Mouse (Mus musculus) megakaryocyte-erythroid progenitor cell, adult 5-6 weeks (primary cell): ENCODE measurements around the gene Tcp10c. TPM values are rescaled to one million over a fixed set of nuclear protein-coding genes. Genes with fewer than 3 reads are reported as not detected.
"Not testable (repeated sequence)": the region's sequence is repeated elsewhere in the genome, so short reads cannot be mapped to it uniquely, and the experiment has no call there.

Source experiments
- ATAC-seq: replicated peaks from 2 replicates; pipeline ENCODE4 v1.8.0; 2016; ENCODE audit warnings: mild to moderate bottlenecking, inconsistent platforms; ENCODE audit not compliant: severe bottlenecking, poor library complexity, low FRiP score, low TSS enrichment
- total RNA-seq, 2 experiments: library from RNA; stranded (forward) in 1 of 2; stranded (reverse) in 1 of 2; fragments of 200-1000, 215-1000 nt in 1 of 2; fragments of >200 nt in 1 of 2; fragmentation: Nextera tagmentation in 1 of 2; gene quantifications; 2 replicates each; pipeline ENCODE4 v1.2.3; 2014 to 2017

The Tcp10c gene
- total RNA-seq (2014; fragmentation: Nextera tagmentation) (not detected in 2 replicates), total RNA-seq (2017) (not detected in 2 replicates)

DNA sequence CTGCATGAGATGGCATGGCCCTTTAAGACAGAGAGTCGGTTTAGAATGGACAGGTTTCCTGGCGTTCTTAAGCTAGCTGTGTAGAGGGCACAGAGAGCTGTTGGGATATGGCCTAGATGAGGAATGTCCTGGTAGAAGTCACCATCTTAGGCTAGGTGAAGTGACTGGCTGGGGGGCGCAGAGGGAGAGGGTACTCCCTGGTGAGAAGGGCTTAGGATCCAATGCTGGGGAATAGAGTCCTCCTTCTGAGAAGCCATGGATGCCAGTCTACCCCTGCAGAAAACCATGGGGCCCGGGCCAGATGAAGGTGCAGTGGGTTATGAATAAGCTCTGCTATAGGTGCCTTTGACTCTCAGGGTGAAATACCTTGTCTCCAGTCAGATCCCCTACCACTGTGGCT lies at the start of gene Tcp10c:
Gene Tcp10c, plus strand, starts transcription at position 52 of the 400 bp plus-strand sequence.
- not testable (repeated sequence) for ATAC-seq

DNA sequence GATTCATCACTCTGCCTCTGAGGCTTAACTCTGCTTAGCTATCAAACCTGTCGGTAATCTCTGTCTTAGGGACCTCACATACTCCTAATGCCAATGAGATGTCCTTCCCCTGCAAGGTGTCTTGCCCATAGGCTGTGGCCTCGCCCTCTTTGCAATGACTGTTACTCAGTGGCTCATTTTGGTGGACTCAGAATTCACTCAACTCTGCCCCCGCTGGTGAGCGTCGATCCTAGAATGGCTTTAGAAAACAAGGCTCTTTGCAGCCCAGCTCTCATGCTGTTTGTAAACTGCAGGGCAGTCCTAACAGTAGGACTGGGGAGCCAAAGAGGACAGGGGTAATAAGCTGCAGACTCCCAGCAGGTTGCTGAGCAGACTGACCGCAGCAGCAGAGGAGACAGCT lies 46.5 kb upstream of the Tcp10c start:
- ATAC-seq = not testable (repeated sequence)

DNA sequence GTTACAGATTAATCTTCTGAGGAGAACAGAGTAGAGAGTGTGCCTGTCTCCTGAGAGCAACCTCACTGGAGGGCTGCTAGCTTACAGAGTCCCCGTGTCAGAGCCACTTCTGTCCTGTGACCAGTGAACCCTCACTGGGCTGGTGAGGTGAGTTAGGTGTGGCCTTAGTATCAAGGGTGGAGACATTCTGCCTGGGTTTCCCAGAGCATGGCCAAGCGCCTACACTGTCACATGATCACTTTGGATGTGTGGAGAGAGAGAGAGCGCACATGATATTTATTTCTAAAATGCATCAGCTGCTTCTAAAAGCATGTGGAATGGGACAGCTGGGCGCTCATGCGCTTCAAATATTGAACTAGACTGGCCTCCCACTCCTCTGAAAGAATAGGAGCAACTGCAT lies 46.0 kb upstream of the Tcp10c start:
- ATAC-seq = not testable (repeated sequence)

DNA sequence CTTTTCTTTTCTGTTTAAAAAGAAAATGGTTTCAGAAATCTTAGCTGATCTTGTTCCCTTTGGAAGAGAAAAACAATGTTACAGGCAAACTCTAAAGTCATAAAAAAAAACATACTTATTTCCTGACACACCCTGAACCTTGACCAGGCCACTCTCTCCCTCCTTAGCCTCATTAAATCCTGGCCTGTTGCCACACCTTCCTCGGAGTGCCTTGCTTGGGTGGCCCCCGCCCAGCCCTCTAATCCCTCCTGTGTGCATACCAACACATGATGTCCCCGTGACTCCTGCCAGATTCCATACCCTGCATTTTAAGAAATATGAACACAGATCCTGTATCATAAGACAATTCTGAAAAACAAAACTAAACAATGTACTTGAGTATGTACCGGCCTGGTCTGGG lies 45.6 kb upstream of the Tcp10c start:
- ATAC-seq = not testable (repeated sequence)

DNA sequence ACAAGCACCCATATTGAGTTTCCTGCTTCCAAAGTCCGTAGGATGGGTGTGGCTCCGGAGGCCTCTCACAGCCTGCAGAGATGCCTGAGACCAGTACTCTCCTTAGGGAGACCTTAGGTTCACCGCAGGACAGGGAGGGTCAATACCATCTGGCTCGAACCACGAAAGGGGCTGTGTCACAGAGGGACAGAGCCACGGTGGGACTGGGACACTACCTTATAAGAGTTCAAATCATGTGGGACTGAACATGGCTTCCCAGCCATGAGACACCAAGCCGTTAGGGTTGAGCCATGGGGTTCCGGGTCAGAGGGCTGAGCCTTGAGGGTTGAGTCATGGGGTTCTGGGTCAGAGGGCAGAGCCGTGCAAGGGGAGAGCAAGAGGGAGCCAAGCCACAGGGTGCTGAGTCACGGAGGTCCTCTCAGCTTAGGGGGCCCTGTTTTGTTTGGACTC lies 45.2 kb upstream of the Tcp10c start:
- not testable (repeated sequence) for ATAC-seq

DNA sequence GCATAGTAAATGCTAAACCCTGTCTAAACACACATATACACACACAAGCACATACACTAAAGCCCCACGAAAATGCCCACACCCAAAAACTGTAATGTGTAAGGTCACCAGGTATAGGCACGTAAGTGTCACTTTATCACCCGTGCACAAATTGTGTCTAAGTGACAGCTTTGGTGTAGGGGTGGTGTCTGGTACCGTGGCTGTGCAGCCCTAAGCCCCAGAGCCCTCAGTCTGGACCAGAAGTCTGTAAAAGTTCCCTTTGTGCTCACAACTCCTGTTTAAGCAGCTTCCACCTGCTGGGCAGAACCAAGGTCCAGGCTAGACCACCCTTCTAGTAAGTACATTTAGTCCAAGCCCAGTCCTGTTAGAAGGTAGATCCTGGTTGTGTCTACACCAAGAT lies 24.4 kb upstream of the Tcp10c start:
- ATAC-seq = 0 out of 2 replicates have a peak, but pooled peaks have one; percentile 8

DNA sequence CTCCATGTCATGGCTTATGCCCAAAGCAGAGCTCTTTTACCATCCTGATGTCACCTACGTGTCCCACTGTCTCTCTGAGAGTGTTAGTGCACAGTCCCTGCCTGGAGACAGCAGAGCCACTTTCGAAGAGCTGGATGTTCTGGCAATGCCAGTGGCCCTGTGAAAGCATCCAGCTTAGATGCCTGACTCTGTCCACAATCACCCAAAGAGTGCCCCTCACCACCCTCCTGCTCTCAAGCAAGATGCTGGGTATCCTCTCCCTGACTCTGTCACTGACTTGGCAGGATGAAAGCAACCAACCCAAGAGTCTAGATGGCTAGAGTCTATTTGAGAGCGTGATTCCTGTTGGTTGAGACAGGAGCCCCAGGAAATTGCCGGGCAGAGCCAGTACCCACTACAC lies 23.2 kb upstream of the Tcp10c start:
- not testable (repeated sequence) for ATAC-seq

DNA sequence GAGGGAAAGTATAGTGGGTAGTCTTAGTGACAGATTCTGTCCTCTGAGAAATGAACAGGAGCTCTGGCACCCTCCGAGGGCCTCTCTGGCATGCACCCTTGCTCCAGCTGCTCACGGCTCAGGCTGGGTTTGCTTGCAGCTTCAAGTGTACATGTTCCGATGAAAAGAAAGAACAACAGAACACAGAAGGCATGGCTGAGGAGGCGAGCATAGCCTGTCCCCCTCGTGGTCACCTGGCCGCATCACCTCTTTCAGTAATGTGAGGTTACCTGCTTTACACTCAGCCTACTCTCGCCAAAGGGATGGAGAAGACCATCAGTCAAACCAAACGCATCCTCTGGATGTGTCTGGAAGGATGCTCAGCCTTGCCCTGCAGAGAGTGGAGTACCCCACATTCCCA lies 21.9 kb upstream of the Tcp10c start:
- ATAC-seq = not testable (repeated sequence)

DNA sequence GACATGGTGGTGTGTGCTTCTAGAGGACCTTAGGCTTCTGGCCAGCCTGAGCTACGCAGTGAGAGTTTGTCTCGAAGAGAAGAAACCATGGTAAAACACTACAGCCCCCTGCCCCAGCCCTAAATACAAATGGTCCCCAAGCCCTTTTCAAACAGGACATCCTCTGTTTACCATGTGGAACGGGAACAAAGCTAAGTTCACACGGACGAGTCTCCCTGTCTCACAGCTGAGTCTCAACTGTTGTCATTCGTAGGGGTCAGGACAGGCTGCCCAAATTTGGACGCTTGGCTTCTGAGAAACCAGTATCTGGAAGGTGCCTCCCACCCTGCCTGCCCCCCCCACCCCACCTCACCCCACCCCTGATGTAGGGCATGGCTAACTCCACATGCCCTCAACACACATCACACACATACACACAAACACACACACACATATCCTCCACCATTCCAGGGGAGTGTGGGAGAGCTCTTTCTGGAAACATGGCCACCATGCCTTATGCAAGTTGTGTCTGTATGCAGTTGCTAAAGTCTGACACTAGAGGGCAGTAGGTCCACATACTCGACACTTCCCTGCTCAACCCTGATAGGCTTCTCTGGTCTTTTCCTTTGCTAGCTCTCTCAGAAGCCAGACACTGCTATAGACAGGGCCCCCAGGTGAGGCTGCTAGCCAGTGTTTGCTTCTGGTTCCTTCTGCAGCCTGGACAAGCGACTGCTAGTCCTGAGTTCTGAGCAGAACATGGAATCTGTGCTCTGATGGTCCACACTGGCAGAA lies 17.2 kb upstream of the Tcp10c start:
- ATAC-seq = peak; percentile 71

DNA sequence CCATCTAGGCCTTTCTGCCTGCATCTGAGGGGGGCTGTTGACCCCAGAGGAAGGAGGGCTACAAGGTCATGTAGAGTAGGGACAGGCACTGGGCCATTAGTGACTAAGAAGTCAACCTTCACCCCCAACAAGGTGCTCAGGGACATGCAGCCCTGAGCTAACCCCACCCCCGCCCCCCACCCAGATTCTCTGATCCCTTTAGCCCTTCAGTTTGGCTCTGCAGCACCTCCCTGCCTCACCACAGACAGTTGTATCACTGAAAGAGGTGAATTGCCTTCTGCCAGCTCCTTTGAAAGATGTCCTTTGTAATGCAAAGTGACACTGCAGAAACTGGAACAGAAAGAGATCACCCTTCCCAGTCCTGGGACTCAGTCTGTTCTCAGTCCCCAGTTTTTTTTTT lies 16.4 kb upstream of the Tcp10c start:
- not testable (repeated sequence) for ATAC-seq

DNA sequence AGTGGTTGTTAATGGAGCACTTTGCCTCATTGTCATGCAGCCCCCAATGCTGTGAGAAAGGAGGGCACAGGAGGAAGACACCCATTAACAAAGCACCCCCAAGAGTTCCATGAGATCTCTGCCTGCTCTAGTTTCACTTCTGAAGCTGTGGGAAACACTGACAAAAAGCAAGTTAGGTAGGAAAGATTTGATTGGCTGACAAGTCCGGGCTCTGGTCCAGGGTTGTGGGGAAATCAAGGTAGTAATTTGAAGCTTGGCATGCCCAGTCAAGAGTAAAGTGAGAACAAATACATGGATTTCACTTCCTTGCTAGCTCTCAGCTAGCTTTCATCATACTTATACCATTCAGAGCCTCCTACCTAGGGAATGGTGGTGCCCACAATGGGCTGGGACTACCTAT lies 14.3 kb upstream of the Tcp10c start:
- not testable (repeated sequence) for ATAC-seq

DNA sequence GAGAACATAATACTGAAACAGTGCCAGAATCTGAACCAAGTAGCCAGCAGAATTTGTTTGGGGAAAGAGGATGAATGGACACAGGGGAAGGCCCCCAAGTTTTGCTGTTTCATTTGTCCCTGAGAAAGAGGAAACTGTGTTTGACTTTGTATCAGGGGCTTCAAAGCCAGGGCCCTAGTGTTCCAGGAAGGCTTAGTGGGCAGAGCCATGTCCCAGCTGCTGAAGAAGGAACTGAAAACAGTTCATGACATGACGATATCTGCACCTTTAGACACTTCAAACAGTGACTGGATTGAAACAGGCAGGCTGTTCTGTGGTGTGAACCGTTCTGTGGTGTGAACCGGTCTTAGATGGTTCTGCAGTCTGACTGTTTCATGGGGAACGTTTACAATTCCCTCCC lies 8.4 kb upstream of the Tcp10c start:
- ATAC-seq = not testable (repeated sequence)

DNA sequence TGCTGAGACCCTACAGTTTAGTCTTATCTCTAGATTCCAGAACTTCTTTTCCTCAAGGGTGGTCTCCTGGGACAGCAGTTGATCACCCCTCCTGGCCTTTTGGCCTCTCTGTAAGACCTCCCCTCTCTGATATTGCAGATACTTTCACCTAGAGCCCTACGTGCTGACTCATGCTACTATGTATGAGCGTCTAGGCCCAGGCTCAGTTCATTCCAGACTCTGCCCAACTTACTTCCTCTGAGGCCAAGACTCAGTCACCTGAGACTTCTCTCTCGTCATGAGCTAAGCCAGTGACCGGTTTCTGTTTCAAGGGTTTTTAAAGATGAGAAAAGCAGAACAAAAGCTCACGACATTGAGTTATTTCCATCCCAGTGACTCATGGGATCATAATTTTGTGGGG lies 4.8 kb upstream of the Tcp10c start:
- not testable (repeated sequence) for ATAC-seq

DNA sequence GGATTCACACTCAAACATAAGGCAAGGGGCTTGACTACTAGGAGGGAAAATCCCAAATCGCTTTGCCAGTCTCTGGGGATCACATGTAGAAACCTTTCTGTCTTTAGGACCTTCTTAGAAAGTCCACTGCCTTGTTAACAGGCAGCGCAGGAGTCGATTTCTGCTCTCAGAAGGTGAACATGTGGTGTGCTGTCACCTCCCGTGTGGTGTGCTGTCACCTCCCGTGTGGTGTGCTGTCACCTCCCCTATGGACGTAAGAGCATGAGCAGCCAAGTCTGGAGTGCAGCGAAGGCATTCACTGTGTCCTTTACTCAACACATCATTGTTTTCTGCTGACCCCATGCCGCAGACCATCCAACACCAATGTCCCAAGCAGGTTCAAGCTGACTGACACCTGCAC lies 1.1 kb upstream of the Tcp10c start:
- ATAC-seq = not testable (repeated sequence)

DNA sequence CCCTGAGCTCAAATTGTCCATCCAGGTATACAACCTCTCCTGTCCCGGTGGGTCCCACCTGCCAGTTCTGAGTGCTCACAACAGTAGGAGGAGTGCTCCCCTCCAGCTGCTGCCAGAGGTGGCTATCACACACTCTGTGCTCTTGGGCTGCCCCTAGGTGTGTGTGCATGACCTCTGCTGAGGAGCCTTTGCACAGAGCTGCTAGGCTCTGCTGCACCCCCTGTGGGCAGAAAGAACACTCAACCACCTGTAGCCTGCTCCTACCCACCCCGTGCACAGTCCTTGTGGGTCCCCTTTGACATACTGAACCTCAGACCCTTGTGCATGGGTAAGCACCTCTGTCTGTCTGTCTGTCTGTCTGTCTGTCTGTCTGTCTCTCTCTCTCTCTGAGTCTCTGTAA lies 8.1 kb downstream of the Tcp10c start:
- ATAC-seq = 0 out of 2 replicates have a peak, but pooled peaks have one; percentile 19

DNA sequence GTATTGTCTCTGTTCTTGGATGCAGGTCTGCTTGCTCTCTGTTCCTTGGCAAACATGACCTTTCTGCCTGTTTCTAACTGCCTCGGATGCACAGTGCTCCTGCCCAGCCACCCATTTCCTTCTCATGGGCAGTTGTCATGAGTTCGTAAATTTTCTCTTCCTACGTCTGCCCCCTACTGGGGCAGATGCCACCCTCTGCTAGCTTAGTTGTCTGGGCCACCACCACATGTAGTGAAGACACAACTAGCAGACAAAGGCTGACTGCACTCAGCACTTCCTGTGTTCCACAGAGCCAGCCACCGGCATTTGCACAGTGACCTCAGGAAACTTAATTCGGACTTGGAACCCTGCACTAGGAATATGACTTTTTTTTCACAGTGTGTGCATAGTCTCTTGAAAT lies 9.4 kb downstream of the Tcp10c start:
- not testable (repeated sequence) for ATAC-seq

DNA sequence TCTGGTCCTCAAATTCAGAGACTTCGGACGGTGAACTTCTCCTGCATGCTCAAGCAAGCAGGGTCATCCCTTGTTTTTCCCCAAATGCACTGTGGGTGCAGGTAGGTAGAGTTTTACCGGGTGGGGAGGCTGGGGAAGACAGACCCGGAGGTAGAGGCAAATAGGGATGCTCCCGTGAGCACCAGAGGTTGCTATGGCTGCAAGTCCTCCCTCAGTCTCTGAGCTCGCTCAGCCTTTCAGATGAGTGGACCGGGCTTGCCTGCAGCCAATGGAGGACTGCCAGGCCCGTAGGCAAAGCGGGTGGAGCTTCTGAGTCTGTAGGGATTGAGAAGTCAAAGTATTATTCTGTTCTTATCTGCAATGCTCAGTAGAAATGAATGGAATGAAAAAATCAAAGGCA lies 9.8 kb downstream of the Tcp10c start:
- not testable (repeated sequence) for ATAC-seq

DNA sequence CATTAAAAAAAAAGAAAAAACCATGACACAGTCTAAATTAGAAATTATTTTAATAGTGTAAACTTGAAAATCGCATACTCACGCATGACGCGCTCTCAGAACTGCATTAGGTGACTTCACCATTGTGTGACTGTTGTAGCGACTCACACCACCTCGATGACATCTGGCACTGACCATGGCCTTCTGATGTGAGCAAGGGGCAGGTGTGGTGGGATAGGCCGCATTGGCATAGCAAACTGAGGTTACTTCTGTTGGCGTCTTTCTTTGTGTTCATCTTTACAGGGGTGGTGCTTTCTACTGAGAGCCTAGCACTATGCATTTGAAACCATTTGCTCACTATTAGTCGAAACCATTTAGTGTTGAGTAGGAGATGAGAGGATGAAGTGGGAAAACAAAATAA lies 12.8 kb downstream of the Tcp10c start:
- not testable (repeated sequence) for ATAC-seq

DNA sequence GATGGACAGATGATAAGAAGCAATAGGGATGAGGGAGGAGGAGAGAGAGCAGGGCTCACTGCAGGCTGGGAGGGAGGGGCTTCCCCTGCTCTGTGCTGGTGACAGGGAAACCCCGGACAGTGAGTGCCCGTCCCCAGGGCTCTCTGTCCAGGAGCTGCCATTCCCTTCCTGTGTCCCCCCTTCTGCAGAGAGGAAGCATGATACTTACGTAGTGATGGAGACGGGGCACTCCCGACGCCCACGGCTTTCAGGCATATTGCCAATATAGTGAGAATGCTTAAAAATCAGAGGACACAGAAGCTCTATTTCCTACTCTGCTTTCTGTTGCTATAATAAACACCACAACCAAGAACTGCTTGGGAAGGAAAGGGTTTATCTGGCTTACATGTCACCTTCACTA lies 14.3 kb downstream of the Tcp10c start:
- ATAC-seq = not testable (repeated sequence)

DNA sequence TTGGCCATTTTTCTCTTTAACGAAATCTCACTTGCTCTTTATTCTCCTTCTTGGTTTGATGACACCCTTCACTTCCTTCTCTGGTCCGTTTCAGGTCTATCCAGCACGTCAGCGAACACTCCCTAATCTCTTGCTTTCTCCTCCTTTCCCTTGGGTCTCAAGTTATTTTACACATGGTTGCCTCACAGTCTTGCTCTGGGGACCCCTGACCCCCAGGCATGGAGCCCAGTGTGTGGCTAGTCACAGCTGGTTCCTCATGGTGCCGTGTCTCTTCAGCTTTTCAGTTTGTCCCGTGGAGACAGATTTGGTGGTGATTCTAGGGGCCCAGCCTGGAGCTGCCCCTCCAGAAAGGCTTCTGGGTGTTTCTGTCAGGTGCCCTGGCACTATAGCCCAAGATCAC lies 16.4 kb downstream of the Tcp10c start:
- not testable (repeated sequence) for ATAC-seq

DNA sequence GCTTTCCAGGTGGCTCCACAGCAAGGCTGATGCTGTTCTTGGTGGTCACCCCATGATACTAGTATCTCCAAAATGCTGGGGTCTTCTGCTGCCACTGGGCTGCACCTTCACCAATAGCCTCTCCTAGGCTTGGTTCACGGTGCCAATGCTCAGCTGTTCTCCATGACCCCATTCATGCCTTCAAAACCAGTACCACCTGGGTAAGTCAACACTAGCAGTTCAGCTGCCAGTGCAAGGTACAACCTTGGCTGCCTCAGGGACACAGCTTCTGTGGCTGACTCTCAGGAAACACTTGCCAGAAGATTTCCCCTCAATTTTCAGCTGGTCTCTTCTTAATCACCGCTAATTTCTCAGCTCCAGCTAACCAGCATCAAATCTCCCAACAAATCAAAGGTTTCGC lies 24.0 kb downstream of the Tcp10c start:
- not testable (repeated sequence) for ATAC-seq
